Mouse (Mus musculus): ENCODE results near the gene Epn3.

GRCm38 (mm10) chr11:94481963-94482362 lies 17.8 kb downstream of the Epn3 start:
- no peak for TF ChIP-seq CTCF (IDR thresholded peaks at IDR 0.05; ENCODE audit: control insufficient read depth, insufficient read depth, insufficient replicate concordance, low read depth, low read length)
- no peak for TF ChIP-seq POLR2A (IDR thresholded peaks at IDR 0.05; ENCODE audit: control insufficient read depth, low read depth, low read length)
